Mouse (Mus musculus) midbrain, postnatal 0 days (tissue): ENCODE measurements around the gene Tnfsf18. TPM values are rescaled to one million over a fixed set of nuclear protein-coding genes. Genes with fewer than 3 reads are reported as not detected.

Source experiments
- ATAC-seq: fragments of 200-750 bp; cut with Nextera tagmentation; 2 replicates; pipeline ENCODE4 v1.8.0; 2017; ENCODE audit warnings: moderate number of reproducible peaks, mild to moderate bottlenecking, moderate TSS enrichment, moderate library complexity; ENCODE audit not compliant: low FRiP score
- DNase-seq: peaks from one replicate; pipeline ENCODE4 v3.0.0-alpha.2; 2015; ENCODE audit warnings: low spot score
- H3K27ac ChIP-seq: fragments of 300-500 bp; sonication (generic); 2 replicates; pipeline ENCODE4 v1.5.1; 2014; ENCODE audit warnings: low read depth, mild to moderate bottlenecking, low read length, mixed read lengths
- H3K27me3 ChIP-seq: fragments of 300-500 bp; sonication (generic); 2 replicates; pipeline ENCODE4 v1.6.1; 2014; ENCODE audit warnings: low read length, control low read depth, mixed read lengths; ENCODE audit not compliant: insufficient read depth
- H3K36me3 ChIP-seq: fragments of 300-500 bp; sonication (generic); 2 replicates; pipeline ENCODE4 v1.6.1; 2014; ENCODE audit warnings: low read length, control low read depth, mixed read lengths; ENCODE audit not compliant: insufficient read depth
- H3K4me1 ChIP-seq: fragments of 300-500 bp; sonication (generic); 2 replicates; pipeline ENCODE4 v1.6.1; 2014; ENCODE audit warnings: mild to moderate bottlenecking, control low read depth, antibody characterized with exemption, low read length, mixed read lengths; ENCODE audit not compliant: insufficient read depth
- H3K4me2 ChIP-seq: fragments of 300-500 bp; sonication (generic); 2 replicates; pipeline ENCODE4 v1.6.1; 2014; ENCODE audit warnings: low read depth, mild to moderate bottlenecking, low read length, mixed read lengths; ENCODE audit not compliant: poor library complexity, severe bottlenecking
- H3K4me3 ChIP-seq: fragments of 300-500 bp; sonication (generic); 2 replicates; pipeline ENCODE4 v1.5.1; 2014; ENCODE audit warnings: low read depth, mild to moderate bottlenecking, low read length, moderate library complexity
- H3K9ac ChIP-seq: fragments of 300-500 bp; sonication (generic); replicated peaks from 2 replicates; pipeline ENCODE4 v1.6.1; 2014; ENCODE audit warnings: mild to moderate bottlenecking, low read length, moderate library complexity, mixed read lengths; ENCODE audit not compliant: poor library complexity, severe bottlenecking
- H3K9me3 ChIP-seq: fragments of 300-500 bp; sonication (generic); 2 replicates; pipeline ENCODE4 v1.6.1; 2016; ENCODE audit warnings: low read length, control low read depth
- CTCF ChIP-seq: IDR thresholded peaks from 2 replicates; pipeline ENCODE4 v1.5.1; 2016; ENCODE audit warnings: antibody characterized with exemption, mild to moderate bottlenecking
- WGBS: fragments of 180-500 bp; shearing (Covaris S2); extraction: QIAGEN DNeasy Blood & Tissue Kit; methylation state at CpG from one replicate; pipeline ENCODE4 v1.1.7; 2014; 5-methylcytosine and 5-hydroxymethylcytosine counted together
- polyA plus RNA-seq: library from polyadenylated mRNA; unstranded; fragments of >200 nt; fragmentation: Nextera tagmentation; extraction: Ambion mirVana; gene quantifications from 2 replicates; pipeline ENCODE4 v1.2.1, GENCODE M21; 2015
- total RNA-seq: library from RNA; depleted of rRNA; stranded (reverse); fragments of >200 nt; gene quantifications from 2 replicates; pipeline ENCODE4 v1.2.3, GENCODE M21; 2014

Tnfsf18 gene
- total and polyA plus RNA-seq, 2 experiments from 2014 or later = not detected

GRCm38 (mm10) chr1:161500811-161501146 is 6.3 kb downstream of the Tnfsf18 start:
- Histone ChIP-seq H3K4me3 (no peak overlapping the region), H3K9ac (no peak overlapping the region), H3K4me2 (no peak overlapping the region), H3K27me3 (no peaks in the 10 kb centered on the region), H3K9me3 (no peaks in the 10 kb centered on the region), H3K4me1 (no peaks in the 10 kb centered on the region), H3K36me3 (no peaks in the 10 kb centered on the region), H3K27ac (no peak overlapping the region)
- no peak for TF ChIP-seq CTCF
- WGBS = 85% methylated on average over 4 of the region's 4 CpGs
- ATAC-seq (no peak), DNase-seq (no peak)

GRCm38 (mm10) chr1:161506317-161506716 is 11.9 kb downstream of the Tnfsf18 start:
- ATAC-seq (no peak), DNase-seq (no peak)
- Histone ChIP-seq H3K9me3 (no peaks in the 10 kb centered on the region), H3K9ac (no peak overlapping the region), H3K27ac (no peak overlapping the region), H3K4me2 (no peak overlapping the region), H3K27me3 (no peaks in the 10 kb centered on the region), H3K36me3 (no peaks in the 10 kb centered on the region), H3K4me3 (no peak overlapping the region), H3K4me1 (no peaks in the 10 kb centered on the region)
- WGBS = 90% methylated on average over 4 of the region's 4 CpGs
- no peak for TF ChIP-seq CTCF

GRCm38 (mm10) chr1:161507623-161508047 is 13.2 kb downstream of the Tnfsf18 start:
- no peak overlapping the region for H3K4me3 ChIP-seq
- H3K36me3 ChIP-seq = no peaks in the 10 kb centered on the region

GRCm38 (mm10) chr1:161517355-161517754 is 22.9 kb downstream of the Tnfsf18 start:
- DNase-seq (no peak), ATAC-seq (no peak)
- Histone ChIP-seq H3K36me3 (no peaks in the 10 kb centered on the region), H3K27ac (no peak overlapping the region), H3K27me3 (no peaks in the 10 kb centered on the region), H3K4me3 (no peak overlapping the region), H3K9ac (no peak overlapping the region), H3K4me2 (no peak overlapping the region), H3K4me1 (no peaks in the 10 kb centered on the region), H3K9me3 (no peaks in the 10 kb centered on the region)
- WGBS = 77% methylated on average over 3 of the region's 3 CpGs
- TF ChIP-seq CTCF = no peak

More at GRCm38 (mm10) chr1:161507623-161508047, 13.2 kb downstream of the Tnfsf18 start:
- TF ChIP-seq CTCF = no peak
- H3K4me2 ChIP-seq = no peak overlapping the region
- no peak overlapping the region for H3K9ac ChIP-seq
- ATAC-seq (no peak), DNase-seq (peak; percentile 28)
- 64% methylated on average over 3 of the region's 3 CpGs for WGBS
- H3K4me1 ChIP-seq = no peaks in the 10 kb centered on the region
- no peaks in the 10 kb centered on the region for H3K9me3 ChIP-seq
- H3K27ac ChIP-seq = no peak overlapping the region
- H3K27me3 ChIP-seq = no peaks in the 10 kb centered on the region

GRCm38 (mm10) chr1:161520223-161520622 is 25.8 kb downstream of the Tnfsf18 start:
- H3K27ac ChIP-seq = no peak overlapping the region
- no peaks in the 10 kb centered on the region for H3K36me3 ChIP-seq
- H3K4me2 ChIP-seq = no peak overlapping the region
- no peak overlapping the region for H3K9ac ChIP-seq
- no peaks in the 10 kb centered on the region for H3K9me3 ChIP-seq
- H3K27me3 ChIP-seq = no peaks in the 10 kb centered on the region
- TF ChIP-seq CTCF = no peak
- no peaks in the 10 kb centered on the region for H3K4me1 ChIP-seq
- DNase-seq (no peak), ATAC-seq (no peak)
- 85% methylated on average over 1 of the region's 1 CpGs for WGBS
- no peak overlapping the region for H3K4me3 ChIP-seq

GRCm38 (mm10) chr1:161528173-161528572 is 33.7 kb downstream of the Tnfsf18 start:
- H3K27ac ChIP-seq = no peak overlapping the region
- H3K4me2 ChIP-seq = no peak overlapping the region
- no peaks in the 10 kb centered on the region for H3K27me3 ChIP-seq
- TF ChIP-seq CTCF = no peak
- DNase-seq (no peak), ATAC-seq (no peak)
- H3K4me3 ChIP-seq = no peak overlapping the region
- no peak overlapping the region for H3K9ac ChIP-seq
- 81% methylated on average over 1 of the region's 1 CpGs for WGBS
- H3K36me3 ChIP-seq = no peaks in the 10 kb centered on the region
- H3K9me3 ChIP-seq = no peaks in the 10 kb centered on the region
- H3K4me1 ChIP-seq = no peaks in the 10 kb centered on the region
